Mouse (Mus musculus): ENCODE data around the gene Clpx.

- TF ChIP-seq POLR2A (IDR thresholded peaks at IDR 0.05; ENCODE audit: control insufficient read depth, low read depth, low read length) (no peak), CTCF (IDR thresholded peaks at IDR 0.05; ENCODE audit: control insufficient read depth, insufficient read depth, insufficient replicate concordance, low read depth, low read length) (no peak)
These were observed 62.5 kb downstream of the Clpx start for GRCm38 (mm10) chr9:65356561-65356960.

Data from testis, adult 2 months (tissue).